Mouse (Mus musculus) adrenal gland (tissue): ENCODE measurements around the gene Arhgef3.

Experiments
- intact Hi-C: fragments of 180-260 bp; cut with DNase I; formaldehyde crosslinking; loops from one replicate; pipeline ENCODE4 v1.15.1; 2025

The Arhgef3 gene

GRCm38 (mm10) chr14:27253391-27253790 is 138.7 kb downstream of the Arhgef3 start:
- intact Hi-C loops = no loop called here

- intact Hi-C loops = no loop called here
These were observed 147.7 kb downstream of the Arhgef3 start for GRCm38 (mm10) chr14:27262349-27262748.

- intact Hi-C loops = no loop called here
These were observed 151.9 kb downstream of the Arhgef3 start for GRCm38 (mm10) chr14:27266601-27267000.

- intact Hi-C loops = no loop called here
These were observed 153.4 kb downstream of the Arhgef3 start for GRCm38 (mm10) chr14:27268137-27268536.

- intact Hi-C loops = no loop called here
These were observed 154.4 kb downstream of the Arhgef3 start for GRCm38 (mm10) chr14:27268986-27269700.

GRCm38 (mm10) chr14:27269836-27270235 is 155.1 kb downstream of the Arhgef3 start:
- intact Hi-C loops = no loop called here

GRCm38 (mm10) chr14:27270466-27270865 is 155.8 kb downstream of the Arhgef3 start:
- intact Hi-C loops = no loop called here

GRCm38 (mm10) chr14:27271371-27272071 is 156.8 kb downstream of the Arhgef3 start:
- intact Hi-C loops = no loop called here

GRCm38 (mm10) chr14:27272072-27272834 is 157.6 kb downstream of the Arhgef3 start:
- intact Hi-C loops = no loop called here

- intact Hi-C loops = no loop called here
These were observed 158.1 kb downstream of the Arhgef3 start for GRCm38 (mm10) chr14:27272835-27273138.

- intact Hi-C loops = no loop called here
These were observed 158.5 kb downstream of the Arhgef3 start for GRCm38 (mm10) chr14:27273169-27273568.

GRCm38 (mm10) chr14:27277259-27277658 is 162.6 kb downstream of the Arhgef3 start:
- intact Hi-C loops = no loop called here

- intact Hi-C loops = no loop called here
These were observed 165.6 kb downstream of the Arhgef3 start for GRCm38 (mm10) chr14:27280201-27280890.

GRCm38 (mm10) chr14:27283956-27284355 is 169.3 kb downstream of the Arhgef3 start:
- intact Hi-C loops = no loop called here

GRCm38 (mm10) chr14:27286202-27286601 is 171.5 kb downstream of the Arhgef3 start:
- intact Hi-C loops = loop anchor here (5.0 kb wide), 1 partner anchor 46 kb away; no protein-coding TSS in a partner anchor

GRCm38 (mm10) chr14:27289053-27289452 is 174.4 kb downstream of the Arhgef3 start:
- intact Hi-C loops = loop anchor here (5.0 kb wide), 1 partner anchor 43 kb away; no protein-coding TSS in a partner anchor

- intact Hi-C loops = no loop called here
These were observed 177.4 kb downstream of the Arhgef3 start for GRCm38 (mm10) chr14:27292101-27292500.

GRCm38 (mm10) chr14:27295821-27296220 is 181.1 kb downstream of the Arhgef3 start:
- intact Hi-C loops = no loop called here

- intact Hi-C loops = no loop called here
These were observed 182.3 kb downstream of the Arhgef3 start for GRCm38 (mm10) chr14:27296987-27297386.

- intact Hi-C loops = no loop called here
These were observed 184.2 kb downstream of the Arhgef3 start for GRCm38 (mm10) chr14:27298875-27299274.

- intact Hi-C loops = no loop called here
These were observed 185.0 kb downstream of the Arhgef3 start for GRCm38 (mm10) chr14:27299705-27300104.
